Mouse (Mus musculus) midbrain, embryonic 12.5 days (tissue): ENCODE data around the gene Rreb1. TPM values are rescaled to one million over a fixed set of nuclear protein-coding genes. Genes with fewer than 3 reads are reported as not detected.
A peak's percentile ranks its signal among the peaks of the same experiment; 100 is the strongest.

ENCODE experiments used
- ATAC-seq: fragments of 200-750 bp; cut with Nextera tagmentation; 2 replicates; pipeline ENCODE4 v1.8.0; 2017; ENCODE audit warnings: low read depth, moderate TSS enrichment, moderate library complexity; ENCODE audit not compliant: low FRiP score
- H3K27ac ChIP-seq: fragments of 300-500 bp; sonication (generic); replicated peaks from 2 replicates; pipeline ENCODE4 v1.5.1; 2016; ENCODE audit warnings: mild to moderate bottlenecking
- H3K27me3 ChIP-seq: fragments of 300-500 bp; sonication (generic); 2 replicates; pipeline ENCODE4 v1.6.1; 2016; ENCODE audit warnings: mild to moderate bottlenecking
- H3K36me3 ChIP-seq: fragments of 300-500 bp; sonication (generic); 2 replicates; pipeline ENCODE4 v1.6.1; 2016
- H3K4me1 ChIP-seq: fragments of 300-500 bp; sonication (generic); 2 replicates; pipeline ENCODE4 v1.6.1; 2016
- H3K4me2 ChIP-seq: fragments of 300-500 bp; sonication (generic); replicated peaks from 2 replicates; pipeline ENCODE4 v1.6.1; 2016; ENCODE audit warnings: mild to moderate bottlenecking, moderate library complexity
- H3K4me3 ChIP-seq: fragments of 300-500 bp; sonication (generic); 2 replicates; pipeline ENCODE4 v1.5.1; 2016; ENCODE audit warnings: mild to moderate bottlenecking
- H3K9ac ChIP-seq: fragments of 300-500 bp; sonication (generic); replicated peaks from 2 replicates; pipeline ENCODE4 v1.6.1; 2016; ENCODE audit warnings: mild to moderate bottlenecking, moderate library complexity
- H3K9me3 ChIP-seq: fragments of 300-500 bp; sonication (generic); 2 replicates; pipeline ENCODE4 v1.6.1; 2016; ENCODE audit warnings: mild to moderate bottlenecking
- WGBS: fragments of 180-500 bp; shearing (Covaris S2); methylation state at CpG from one replicate; pipeline ENCODE4 v1.1.7; 2016; 5-methylcytosine and 5-hydroxymethylcytosine counted together
- polyA plus RNA-seq: library from polyadenylated mRNA; unstranded; fragments of >200 nt; fragmentation: Nextera tagmentation; extraction: Ambion mirVana; gene quantifications from 2 replicates; pipeline ENCODE4 v1.2.1, GENCODE M21; 2016

The Rreb1 gene
- polyA plus RNA-seq, 1 experiment from 2014 or later = 5.7 TPM

GRCm38 (mm10) chr13:37783676-37784075 lies 5.5 kb downstream of the Rreb1 start:
- WGBS = 95% methylated on average over 6 of the region's 6 CpGs
- peaks cover 8% of the 10 kb centered on the region for H3K4me1 ChIP-seq

GRCm38 (mm10) chr13:37784226-37784625 lies 6.0 kb downstream of the Rreb1 start:
- Histone ChIP-seq H3K4me1 (peaks cover 3% of the 10 kb centered on the region), H3K9me3 (no peaks in the 10 kb centered on the region), H3K27me3 (peaks cover 18% of the 10 kb centered on the region), H3K36me3 (no peaks in the 10 kb centered on the region), H3K9ac (no peak overlapping the region), H3K27ac (no peak overlapping the region), H3K4me2 (no peak overlapping the region), H3K4me3 (no peak overlapping the region)
- ATAC-seq = no peak
- 85% methylated on average over 7 of the region's 7 CpGs for WGBS

More at GRCm38 (mm10) chr13:37783676-37784075, 5.5 kb downstream of the Rreb1 start:
- ATAC-seq = no peak
- no peaks in the 10 kb centered on the region for H3K36me3 ChIP-seq
- no peak overlapping the region for H3K4me3 ChIP-seq
- no peak overlapping the region for H3K4me2 ChIP-seq
- no peak overlapping the region for H3K27ac ChIP-seq
- H3K9me3 ChIP-seq = no peaks in the 10 kb centered on the region
- H3K27me3 ChIP-seq = peaks cover 23% of the 10 kb centered on the region
- no peak overlapping the region for H3K9ac ChIP-seq

GRCm38 (mm10) chr13:37792739-37793336 lies 14.6 kb downstream of the Rreb1 start:
- ATAC-seq = no peak
- Histone ChIP-seq H3K9me3 (no peaks in the 10 kb centered on the region), H3K4me1 (peaks cover 7% of the 10 kb centered on the region), H3K27me3 (no peaks in the 10 kb centered on the region; the same call in none of the 2 replicates), H3K36me3 (no peaks in the 10 kb centered on the region), H3K4me3 (no peak overlapping the region), H3K9ac (no peak overlapping the region), H3K4me2 (no peak overlapping the region), H3K27ac (no peak overlapping the region)
- 91% methylated on average over 11 of the region's 11 CpGs for WGBS

GRCm38 (mm10) chr13:37798811-37799210 lies 20.6 kb downstream of the Rreb1 start:
- H3K27ac ChIP-seq = no peak overlapping the region
- H3K9me3 ChIP-seq = no peaks in the 10 kb centered on the region
- no peak for ATAC-seq
- WGBS = 94% methylated on average over 8 of the region's 8 CpGs
- peaks cover 26% of the 10 kb centered on the region for H3K27me3 ChIP-seq
- H3K9ac ChIP-seq = no peak overlapping the region
- H3K4me1 ChIP-seq = peaks cover 17% of the 10 kb centered on the region
- H3K4me3 ChIP-seq = no peak overlapping the region
- H3K36me3 ChIP-seq = no peaks in the 10 kb centered on the region
- no peak overlapping the region for H3K4me2 ChIP-seq

GRCm38 (mm10) chr13:37799413-37799812 lies 21.2 kb downstream of the Rreb1 start:
- Histone ChIP-seq H3K27me3 (peaks cover 26% of the 10 kb centered on the region), H3K36me3 (no peaks in the 10 kb centered on the region), H3K4me1 (peaks cover 12% of the 10 kb centered on the region), H3K9ac (no peak overlapping the region), H3K9me3 (no peaks in the 10 kb centered on the region), H3K4me2 (no peak overlapping the region), H3K4me3 (no peak overlapping the region), H3K27ac (no peak overlapping the region)
- WGBS = 85% methylated on average over 9 of the region's 9 CpGs
- no peak for ATAC-seq

GRCm38 (mm10) chr13:37801101-37802075 lies 23.2 kb downstream of the Rreb1 start:
- Histone ChIP-seq H3K9ac (no peak overlapping the region), H3K4me2 (no peak overlapping the region), H3K36me3 (no peaks in the 10 kb centered on the region), H3K4me1 (peaks cover 12% of the 10 kb centered on the region), H3K27ac (no peak overlapping the region), H3K4me3 (no peak overlapping the region), H3K27me3 (peaks cover 26% of the 10 kb centered on the region), H3K9me3 (no peaks in the 10 kb centered on the region)
- ATAC-seq = no peak
- WGBS = 54% methylated on average over 11 of the region's 11 CpGs

GRCm38 (mm10) chr13:37802246-37803003 lies 24.2 kb downstream of the Rreb1 start:
- H3K4me1 ChIP-seq = peaks cover 12% of the 10 kb centered on the region
- H3K36me3 ChIP-seq = no peaks in the 10 kb centered on the region
- ATAC-seq = 0 out of 2 replicates have a peak, but pooled peaks have one; percentile 19
- H3K9ac ChIP-seq = no peak overlapping the region
- no peaks in the 10 kb centered on the region for H3K9me3 ChIP-seq
- H3K27me3 ChIP-seq = peaks cover 26% of the 10 kb centered on the region
- H3K4me3 ChIP-seq = no peak overlapping the region
- no peak overlapping the region for H3K27ac ChIP-seq
- 9% methylated on average over 6 of the region's 6 CpGs for WGBS
- no peak overlapping the region for H3K4me2 ChIP-seq

- ATAC-seq = no peak
- Histone ChIP-seq H3K27me3 (peaks cover 26% of the 10 kb centered on the region), H3K4me1 (peaks cover 12% of the 10 kb centered on the region), H3K9ac (no peak overlapping the region), H3K27ac (no peak overlapping the region), H3K36me3 (no peaks in the 10 kb centered on the region), H3K4me2 (no peak overlapping the region), H3K4me3 (no peak overlapping the region), H3K9me3 (no peaks in the 10 kb centered on the region)
- 88% methylated on average over 5 of the region's 5 CpGs for WGBS
Observed at GRCm38 (mm10) chr13:37803244-37803643, 25.0 kb downstream of the Rreb1 start.

- Histone ChIP-seq H3K27me3 (peaks cover 24% of the 10 kb centered on the region), H3K27ac (no peak overlapping the region), H3K9me3 (no peaks in the 10 kb centered on the region), H3K36me3 (no peaks in the 10 kb centered on the region), H3K4me2 (no peak overlapping the region), H3K4me1 (peaks cover 12% of the 10 kb centered on the region), H3K9ac (no peak overlapping the region), H3K4me3 (no peak overlapping the region)
- WGBS = 94% methylated on average over 5 of the region's 5 CpGs
- no peak for ATAC-seq
Observed at GRCm38 (mm10) chr13:37804023-37804422, 25.8 kb downstream of the Rreb1 start.

GRCm38 (mm10) chr13:37815001-37815400 lies 36.8 kb downstream of the Rreb1 start:
- 75% methylated on average over 9 of the region's 9 CpGs for WGBS

GRCm38 (mm10) chr13:37816736-37817135 lies 38.5 kb downstream of the Rreb1 start:
- H3K27me3 ChIP-seq = no peaks in the 10 kb centered on the region
- 81% methylated on average over 5 of the region's 5 CpGs for WGBS
- H3K4me2 ChIP-seq = no peak overlapping the region
- no peak overlapping the region for H3K9ac ChIP-seq
- H3K36me3 ChIP-seq = no peaks in the 10 kb centered on the region
- no peak for ATAC-seq
- no peaks in the 10 kb centered on the region for H3K9me3 ChIP-seq
- no peak overlapping the region for H3K27ac ChIP-seq
- H3K4me1 ChIP-seq = no peaks in the 10 kb centered on the region
- no peak overlapping the region for H3K4me3 ChIP-seq

More at GRCm38 (mm10) chr13:37815001-37815400, 36.8 kb downstream of the Rreb1 start:
- no peak overlapping the region for H3K9ac ChIP-seq
- H3K27ac ChIP-seq = no peak overlapping the region
- no peaks in the 10 kb centered on the region for H3K27me3 ChIP-seq
- no peaks in the 10 kb centered on the region for H3K4me1 ChIP-seq
- H3K36me3 ChIP-seq = no peaks in the 10 kb centered on the region
- H3K4me2 ChIP-seq = no peak overlapping the region
- no peak for ATAC-seq
- no peaks in the 10 kb centered on the region for H3K9me3 ChIP-seq
- no peak overlapping the region for H3K4me3 ChIP-seq
